Mouse (Mus musculus) natural killer cell, adult 2 months (primary cell): ENCODE measurements at regions not wholly inside any gene's neighbourhood (a gene's known extent, or its start where the extent isn't known, plus 50 kb on each side); places are given as distances from the start of the nearest gene placed in this dataset.

ENCODE experiments used
- DNase-seq, 2 experiments: peaks; one replicate each; pipeline ENCODE4 v3.0.0; 2022; ENCODE audit warnings: low spot score in 2 of 2

GRCm38 (mm10) chr7:137882876-137883275, 445.5 kb downstream of the Glrx3 start:
- DNase-seq: no peak

DNA sequence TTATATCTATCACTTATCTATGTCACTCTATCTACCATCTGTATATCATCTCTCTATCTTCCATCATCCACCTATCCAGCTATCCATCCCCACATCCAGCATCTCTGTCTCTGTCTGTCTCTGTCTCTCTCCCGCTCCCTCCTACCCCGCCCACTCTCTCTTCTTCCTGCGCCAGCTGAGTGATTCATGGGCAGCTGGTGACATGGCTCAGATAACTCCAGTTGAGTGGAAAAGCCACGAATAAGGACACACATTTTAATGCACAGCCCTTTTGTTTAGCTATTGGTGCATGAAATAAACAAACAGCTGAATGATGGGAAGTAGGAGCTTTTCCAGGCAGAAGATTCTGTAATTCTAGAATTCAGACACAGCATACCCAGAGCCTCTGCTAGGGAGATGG, 446.3 kb downstream of the Glrx3 start:
- DNase-seq: no peak

- DNase-seq: no peak
Measured at GRCm38 (mm10) chr7:137885146-137885545, 447.7 kb downstream of the Glrx3 start.

DNA sequence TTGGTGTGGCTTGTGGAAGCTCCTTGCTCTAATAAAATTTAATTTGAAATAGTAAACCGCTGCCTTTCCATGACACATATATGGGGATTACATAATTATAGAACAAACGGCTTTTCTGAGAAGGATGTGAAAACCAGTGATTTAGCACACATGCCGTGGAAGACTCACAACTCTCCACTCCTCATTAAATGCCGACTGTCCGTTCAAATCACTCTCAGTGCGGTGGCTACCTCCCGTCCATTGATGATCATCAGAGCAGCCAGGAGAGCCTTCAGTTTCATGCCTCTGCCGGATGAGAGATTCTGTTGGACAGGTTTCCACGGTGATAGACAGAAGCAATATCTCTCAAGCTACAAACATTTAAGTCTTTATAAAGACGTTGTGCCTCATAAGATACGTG, 451.3 kb downstream of the Glrx3 start:
- no peak for DNase-seq

DNA sequence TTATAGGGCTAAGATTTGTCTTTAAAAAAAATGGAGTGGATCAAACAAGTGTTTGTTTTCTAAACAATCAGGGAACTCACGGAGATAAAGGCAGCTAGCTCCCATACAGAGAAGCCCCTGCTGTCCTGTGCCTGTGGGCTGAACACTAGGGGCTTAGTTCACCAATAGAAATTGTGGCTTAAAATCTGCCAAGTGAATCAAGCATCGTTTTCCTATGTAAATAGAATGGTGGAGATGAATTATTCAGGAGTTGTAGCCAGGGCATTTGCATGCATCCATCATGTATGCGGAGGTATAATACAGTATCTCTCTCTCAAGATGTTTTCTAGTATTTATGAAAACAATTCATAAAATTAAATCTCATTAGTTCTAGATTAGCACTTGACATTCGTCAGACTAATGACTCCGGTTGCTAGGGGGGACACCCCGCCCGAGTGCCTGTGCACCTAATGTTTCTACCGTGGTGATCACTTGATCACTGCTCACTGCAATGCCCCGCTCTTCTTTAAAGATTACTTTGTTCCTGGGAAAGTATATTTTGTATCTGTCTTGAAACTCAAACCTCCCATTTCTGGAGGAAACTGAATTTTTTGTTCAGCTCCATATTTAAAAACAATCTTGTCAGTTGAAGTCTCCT, 469.1 kb downstream of the Glrx3 start:
- no peak for DNase-seq

DNA sequence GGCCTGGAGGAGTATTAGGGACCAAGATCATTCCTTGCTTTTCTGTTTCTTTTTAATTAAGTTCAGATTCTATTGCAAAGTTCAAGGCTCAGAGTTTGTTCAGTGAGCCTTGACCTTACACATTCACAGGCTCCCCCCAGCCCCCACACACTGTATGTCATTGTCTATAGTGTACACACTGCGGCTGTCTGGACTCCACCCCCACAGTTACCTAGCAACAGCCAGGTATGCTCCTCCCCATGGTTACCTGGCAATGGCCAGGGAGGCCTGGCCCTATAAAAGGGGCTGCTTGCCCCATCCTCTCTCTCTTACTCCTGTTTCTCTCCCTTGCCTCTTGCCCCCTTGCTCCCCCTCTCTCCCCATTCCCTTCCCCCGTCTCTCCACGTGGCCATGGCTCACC, 472.0 kb downstream of the Glrx3 start:
- DNase-seq: no peak

DNA sequence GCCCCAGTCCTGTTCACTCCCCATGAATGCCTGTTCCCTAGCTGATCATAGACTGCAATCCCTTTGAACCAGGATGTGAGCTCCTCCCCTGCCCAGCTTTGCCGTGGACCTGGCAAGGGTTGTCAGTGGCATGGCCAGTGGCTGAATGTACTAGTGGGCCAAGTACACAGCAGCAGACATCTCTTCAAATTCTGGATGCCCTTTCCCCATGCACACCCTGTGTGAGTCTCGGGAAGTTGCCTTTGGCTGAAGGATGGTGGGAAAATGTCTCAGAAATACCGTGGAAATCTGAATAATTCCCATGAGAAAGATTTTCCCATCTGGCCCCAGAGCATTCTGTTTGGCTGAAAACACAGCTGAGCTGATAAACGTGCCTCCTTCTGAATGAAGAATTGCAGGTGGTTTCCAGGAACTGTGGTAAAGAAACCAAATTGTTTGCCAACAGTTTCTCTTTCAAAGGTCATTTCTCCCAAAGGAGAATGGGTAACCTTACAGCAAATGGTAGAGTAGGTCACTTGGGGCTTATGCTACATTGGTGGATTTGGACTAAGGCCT, 476.2 kb downstream of the Glrx3 start:
- no peak for DNase-seq

DNA sequence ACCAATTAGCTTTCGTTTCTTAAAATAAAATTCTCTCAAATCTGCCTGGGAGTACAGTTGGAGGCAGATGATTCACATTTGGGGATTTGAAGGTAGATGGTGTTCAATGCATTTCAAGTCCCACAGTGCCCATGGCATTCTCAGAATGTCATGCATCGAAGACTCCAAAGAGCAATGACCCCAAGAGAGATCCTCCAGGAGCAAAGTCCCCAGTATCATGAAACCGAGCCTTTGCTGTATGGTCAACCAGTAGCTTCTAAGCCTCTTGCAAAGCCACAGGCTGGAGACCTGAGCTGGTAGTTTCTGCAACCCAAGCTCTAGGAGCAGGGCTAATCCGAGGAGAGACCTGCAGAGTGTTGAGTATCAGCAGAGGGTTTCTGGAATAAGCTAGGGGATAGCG, 477.1 kb downstream of the Glrx3 start:
- no peak for DNase-seq

- DNase-seq: no peak
Measured at GRCm38 (mm10) chr7:137916351-137916750, 478.9 kb downstream of the Glrx3 start.

DNA sequence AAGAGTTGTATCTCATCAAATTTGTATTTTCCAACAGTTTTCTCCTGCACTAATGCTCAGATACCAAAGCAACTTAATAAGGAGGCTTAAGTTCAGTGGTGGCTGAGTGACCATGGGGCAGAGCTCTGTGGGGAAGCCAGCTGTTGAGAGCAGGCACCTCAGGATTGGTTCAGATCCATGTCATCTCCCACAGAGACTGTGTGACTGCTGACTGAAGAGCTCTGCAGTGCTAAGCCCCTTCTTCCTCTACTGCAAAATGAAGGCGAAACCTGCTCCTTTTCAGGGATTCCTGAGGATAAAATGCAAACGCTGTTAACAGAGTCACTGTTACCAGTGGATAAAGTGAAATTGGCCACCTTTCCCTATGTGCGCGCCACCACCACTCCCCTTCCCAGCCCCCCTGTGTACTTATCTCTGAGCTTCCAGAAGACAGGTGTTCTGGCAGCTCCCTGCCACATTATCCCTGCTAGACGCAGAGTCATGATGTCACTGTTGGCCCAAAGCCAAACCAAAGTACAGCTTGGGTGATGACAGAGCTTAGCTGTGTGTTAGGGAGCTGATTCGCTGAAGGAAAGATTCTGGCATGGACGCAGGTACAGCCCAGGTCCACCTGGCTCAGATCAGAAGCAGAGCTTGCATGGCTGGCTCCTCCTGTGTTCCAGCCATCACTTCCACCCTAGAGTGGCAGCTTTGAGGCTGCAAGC, 472.9 kb downstream of the Tcerg1l start:
- DNase-seq: no peak

GRCm38 (mm10) chr7:137925656-137926055, 471.9 kb downstream of the Tcerg1l start:
- no peak for DNase-seq

- DNase-seq: no peak
Measured at GRCm38 (mm10) chr7:137927371-137927770, 470.2 kb downstream of the Tcerg1l start.

DNA sequence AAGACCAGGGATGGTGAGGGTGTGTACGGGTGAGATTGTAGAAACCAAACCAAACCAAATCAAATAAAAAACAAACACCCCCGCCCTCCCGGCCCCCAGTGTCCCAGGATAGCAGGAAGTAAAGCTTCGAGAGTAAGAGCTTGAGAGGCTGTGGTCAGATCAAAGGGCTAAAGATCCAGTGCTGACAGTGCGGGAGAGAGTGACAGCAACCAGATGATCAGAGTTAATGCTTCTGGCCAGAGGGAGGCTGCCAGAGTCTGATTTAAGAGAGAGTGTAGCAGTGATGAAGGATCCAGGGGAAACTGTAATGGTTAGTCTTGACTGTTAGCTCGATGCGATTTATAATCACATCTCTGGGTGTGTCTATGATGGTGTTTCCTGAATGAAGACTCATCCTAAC, 467.3 kb downstream of the Tcerg1l start:
- no peak for DNase-seq

GRCm38 (mm10) chr7:137935896-137936295, 461.6 kb downstream of the Tcerg1l start:
- DNase-seq: no peak

DNA sequence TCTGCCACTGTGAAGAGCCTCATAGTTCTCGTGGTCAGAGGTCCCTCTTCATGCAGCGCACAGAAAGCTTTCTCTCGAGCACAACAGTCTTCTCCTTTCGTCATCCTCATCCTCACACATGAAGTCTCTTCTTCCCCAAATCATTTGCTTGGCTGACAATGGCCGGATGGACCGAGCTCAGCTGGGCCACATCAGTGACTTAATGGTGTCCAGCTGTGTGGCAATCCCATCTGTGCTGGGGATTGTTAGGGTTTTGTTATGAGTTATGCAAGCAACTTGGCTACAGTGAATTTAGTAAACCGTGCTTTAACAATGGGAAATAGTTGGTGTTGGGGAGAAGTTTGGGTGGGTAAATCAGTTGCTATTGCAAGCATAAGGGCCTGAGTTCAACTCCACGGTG, 458.4 kb downstream of the Tcerg1l start:
- no peak for DNase-seq

GRCm38 (mm10) chr7:137940084-137940483, 457.4 kb downstream of the Tcerg1l start:
- DNase-seq: no peak

GRCm38 (mm10) chr7:137944991-137945390, 452.5 kb downstream of the Tcerg1l start:
- DNase-seq: no peak

DNA sequence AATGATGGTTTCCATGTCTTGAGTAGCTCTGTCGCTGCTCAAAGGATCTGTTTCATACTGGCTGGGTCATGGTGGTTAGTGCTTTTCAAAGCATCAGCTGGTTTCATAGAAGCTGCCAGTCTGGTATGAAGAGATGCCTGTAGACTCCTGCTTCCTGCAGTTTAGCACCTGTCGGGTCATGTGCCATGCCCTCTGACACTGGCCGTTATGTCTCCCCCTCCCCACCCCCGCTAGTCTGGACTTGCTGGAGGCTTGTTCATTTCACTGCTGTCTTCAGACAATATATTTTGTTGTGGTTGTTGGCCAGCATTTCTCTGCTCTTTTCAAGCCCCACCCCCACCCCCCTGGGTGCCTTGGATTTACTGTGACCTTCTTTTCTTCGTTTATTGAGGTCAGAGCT, 450.1 kb downstream of the Tcerg1l start:
- no peak for DNase-seq

DNA sequence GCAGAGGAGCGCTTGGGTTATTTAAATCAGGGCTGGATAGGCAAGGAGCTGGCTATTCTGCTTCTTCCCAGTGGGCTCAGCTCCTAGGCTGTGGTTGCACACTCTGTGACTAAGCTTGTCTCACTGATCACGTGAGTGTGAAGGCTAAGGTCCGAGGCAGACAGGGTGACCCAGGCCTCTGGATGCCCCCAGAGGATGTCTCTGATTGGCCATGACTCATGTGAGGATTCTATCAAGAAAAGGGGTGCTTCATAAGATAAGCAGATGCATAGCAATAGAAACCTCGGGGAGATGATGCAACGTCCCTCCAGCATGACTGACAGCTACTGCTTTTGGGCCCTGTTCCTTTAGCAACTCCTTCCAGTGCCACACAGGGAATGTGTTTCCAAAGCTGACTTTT, 440.2 kb downstream of the Tcerg1l start:
- no peak for DNase-seq

- no peak for DNase-seq
Measured at GRCm38 (mm10) chr7:137957848-137958247, 439.7 kb downstream of the Tcerg1l start.

- DNase-seq: no peak
Measured at GRCm38 (mm10) chr7:137963470-137964095, 433.9 kb downstream of the Tcerg1l start.

DNA sequence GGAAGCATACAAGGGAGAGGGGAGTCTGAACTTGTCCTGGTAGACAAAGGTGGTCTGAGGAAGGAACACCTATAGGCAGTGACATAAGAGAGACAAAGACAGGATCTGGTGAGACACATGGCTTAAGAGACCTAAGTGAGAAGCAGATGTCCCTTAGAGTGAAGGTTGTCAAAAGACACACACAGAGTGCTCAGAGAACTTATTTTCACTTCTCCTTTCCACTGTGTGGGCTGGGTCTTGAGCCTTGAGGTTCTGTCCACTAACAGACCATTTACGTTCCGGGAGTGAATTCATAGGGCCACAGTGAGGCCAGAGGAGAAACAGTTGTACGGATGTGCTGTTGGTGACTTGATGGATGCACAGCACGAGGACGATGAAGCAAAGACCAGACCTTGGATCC, 422.8 kb downstream of the Tcerg1l start:
- DNase-seq: no peak

DNA sequence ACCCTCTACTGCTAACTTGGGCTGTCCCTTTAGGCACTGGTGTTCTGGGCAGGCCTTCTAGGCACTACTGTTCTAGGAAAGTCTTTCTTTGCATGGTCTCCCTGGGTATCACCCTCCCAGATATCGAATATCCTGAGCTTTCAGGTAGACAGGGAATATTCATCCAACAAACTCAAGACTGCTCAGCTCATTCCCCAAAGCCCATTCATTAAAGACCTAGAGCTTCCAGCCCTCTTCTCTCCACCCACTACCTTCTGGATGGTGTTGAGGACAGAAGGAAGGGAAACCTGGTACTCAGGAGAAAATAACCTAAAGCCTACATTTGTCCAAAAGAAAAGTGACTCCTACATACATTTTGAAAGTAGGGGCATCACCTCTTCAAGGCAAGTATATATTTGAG, 420.0 kb downstream of the Tcerg1l start:
- no peak for DNase-seq
